Mouse (Mus musculus): ENCODE results near the gene Tenm2.

Tenm2 gene

GRCm38 (mm10) chr11:36140411-36140810, 1095.4 kb downstream of the Tenm2 start:
- Histone ChIP-seq H3K27me3 (ENCODE audit: control insufficient read depth, insufficient read depth, low read length, poor library complexity, severe bottlenecking) (no peaks in the 10 kb centered on the region), H3K36me3 (ENCODE audit: control insufficient read depth, insufficient read depth, low read length, poor library complexity, severe bottlenecking) (no peaks in the 10 kb centered on the region)

GRCm38 (mm10) chr11:36139521-36139920, 1096.2 kb downstream of the Tenm2 start:
- Histone ChIP-seq H3K36me3 (ENCODE audit: control insufficient read depth, insufficient read depth, low read length, poor library complexity, severe bottlenecking) (no peaks in the 10 kb centered on the region), H3K27me3 (ENCODE audit: control insufficient read depth, insufficient read depth, low read length, poor library complexity, severe bottlenecking) (no peaks in the 10 kb centered on the region)
- no peak for DNase-seq (ENCODE audit: low read depth, low spot score)

More at GRCm38 (mm10) chr11:36140411-36140810, 1095.4 kb downstream of the Tenm2 start:
- no peak for DNase-seq (ENCODE audit: low read depth, low spot score)

- DNase-seq (ENCODE audit: low read depth, low spot score) = no peak
- H3K27me3 ChIP-seq (ENCODE audit: control insufficient read depth, insufficient read depth, low read length, poor library complexity, severe bottlenecking) = no peaks in the 10 kb centered on the region
- H3K36me3 ChIP-seq (ENCODE audit: control insufficient read depth, insufficient read depth, low read length, poor library complexity, severe bottlenecking) = no peaks in the 10 kb centered on the region
Measured at GRCm38 (mm10) chr11:36137840-36138239, 1097.9 kb downstream of the Tenm2 start.

GRCm38 (mm10) chr11:36137276-36137675, 1098.5 kb downstream of the Tenm2 start:
- H3K27me3 ChIP-seq (ENCODE audit: control insufficient read depth, insufficient read depth, low read length, poor library complexity, severe bottlenecking) = no peaks in the 10 kb centered on the region
- DNase-seq (ENCODE audit: low read depth, low spot score) = no peak
- H3K36me3 ChIP-seq (ENCODE audit: control insufficient read depth, insufficient read depth, low read length, poor library complexity, severe bottlenecking) = no peaks in the 10 kb centered on the region

DNA sequence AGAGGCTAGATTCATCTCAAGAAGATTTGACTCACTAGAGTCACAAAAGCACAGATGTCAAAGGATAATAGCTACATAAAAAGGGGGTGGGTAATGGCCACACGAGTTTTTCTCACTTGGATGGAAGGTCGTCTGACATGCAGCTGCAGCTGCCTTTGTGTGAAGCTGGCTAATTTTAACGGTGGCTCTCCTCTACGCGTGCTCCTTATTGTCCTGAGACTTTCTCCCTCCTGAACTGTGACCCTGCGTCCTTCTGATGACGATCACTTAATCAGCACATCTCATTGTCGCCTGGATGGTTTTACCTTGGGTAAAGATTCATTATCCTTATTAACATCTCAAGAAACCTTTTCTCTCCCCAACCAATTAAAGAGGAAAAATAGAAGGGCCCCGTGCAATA, 1101.1 kb downstream of the Tenm2 start:
- no peaks in the 10 kb centered on the region for H3K27me3 ChIP-seq (ENCODE audit: control insufficient read depth, insufficient read depth, low read length, poor library complexity, severe bottlenecking)
- no peaks in the 10 kb centered on the region for H3K36me3 ChIP-seq (ENCODE audit: control insufficient read depth, insufficient read depth, low read length, poor library complexity, severe bottlenecking)
- DNase-seq (ENCODE audit: low read depth, low spot score) = no peak

- no peak for DNase-seq (ENCODE audit: low read depth, low spot score)
- H3K27me3 ChIP-seq (ENCODE audit: control insufficient read depth, insufficient read depth, low read length, poor library complexity, severe bottlenecking) = no peaks in the 10 kb centered on the region
- no peaks in the 10 kb centered on the region for H3K36me3 ChIP-seq (ENCODE audit: control insufficient read depth, insufficient read depth, low read length, poor library complexity, severe bottlenecking)
Measured at GRCm38 (mm10) chr11:36123275-36123674, 1112.5 kb downstream of the Tenm2 start.

- Histone ChIP-seq H3K36me3 (ENCODE audit: control insufficient read depth, insufficient read depth, low read length, poor library complexity, severe bottlenecking) (no peaks in the 10 kb centered on the region), H3K27me3 (ENCODE audit: control insufficient read depth, insufficient read depth, low read length, poor library complexity, severe bottlenecking) (no peaks in the 10 kb centered on the region)
- no peak for DNase-seq (ENCODE audit: low read depth, low spot score)
Measured at GRCm38 (mm10) chr11:36121410-36121929, 1114.3 kb downstream of the Tenm2 start.

- Histone ChIP-seq H3K27me3 (ENCODE audit: control insufficient read depth, insufficient read depth, low read length, poor library complexity, severe bottlenecking) (no peaks in the 10 kb centered on the region), H3K36me3 (ENCODE audit: control insufficient read depth, insufficient read depth, low read length, poor library complexity, severe bottlenecking) (no peaks in the 10 kb centered on the region)
- DNase-seq (ENCODE audit: low read depth, low spot score) = no peak
Measured at GRCm38 (mm10) chr11:36120591-36121409, 1115.0 kb downstream of the Tenm2 start.

GRCm38 (mm10) chr11:36113326-36113725, 1122.4 kb downstream of the Tenm2 start:
- Histone ChIP-seq H3K36me3 (ENCODE audit: control insufficient read depth, insufficient read depth, low read length, poor library complexity, severe bottlenecking) (no peaks in the 10 kb centered on the region), H3K27me3 (ENCODE audit: control insufficient read depth, insufficient read depth, low read length, poor library complexity, severe bottlenecking) (no peaks in the 10 kb centered on the region)
- DNase-seq (ENCODE audit: low read depth, low spot score) = no peak

DNA sequence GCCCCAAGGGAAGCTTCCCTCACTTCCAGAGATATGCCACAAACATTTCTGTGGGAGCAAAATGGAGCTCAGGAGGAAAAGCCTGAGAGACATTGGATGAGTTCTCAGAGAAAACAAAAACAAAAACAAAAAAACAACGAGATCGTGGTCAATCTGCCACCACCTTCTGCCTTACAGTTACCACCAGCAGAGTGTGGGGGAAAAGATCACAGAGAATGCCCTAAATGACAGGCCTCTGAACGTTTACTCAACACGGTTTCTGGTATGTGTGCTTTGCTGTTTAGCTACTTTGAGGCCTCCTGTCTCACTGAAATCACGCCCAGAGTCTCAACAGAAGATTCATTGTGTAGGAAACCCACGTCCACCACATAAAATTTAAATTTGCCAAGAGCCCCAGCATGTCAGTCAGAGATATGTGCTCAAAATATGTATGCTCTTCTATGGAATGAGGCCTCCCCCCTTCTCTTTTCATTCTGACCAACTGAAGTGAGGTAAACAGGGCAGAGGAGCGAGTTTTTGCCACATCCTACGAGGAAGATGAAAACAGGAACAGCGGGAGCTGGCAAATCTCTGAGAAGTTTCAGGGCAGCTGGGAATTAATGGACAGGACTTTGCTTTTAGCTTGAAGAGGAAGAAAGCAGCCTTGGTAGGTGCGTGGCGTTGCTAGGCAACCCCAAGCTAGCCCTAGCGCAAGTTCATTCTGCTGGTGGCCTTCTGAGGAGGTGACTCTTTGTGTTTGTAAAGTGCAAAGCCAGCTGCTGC, 1126.6 kb downstream of the Tenm2 start:
- no peak for DNase-seq (ENCODE audit: low read depth, low spot score)
- no peaks in the 10 kb centered on the region for H3K36me3 ChIP-seq (ENCODE audit: control insufficient read depth, insufficient read depth, low read length, poor library complexity, severe bottlenecking)
- H3K27me3 ChIP-seq (ENCODE audit: control insufficient read depth, insufficient read depth, low read length, poor library complexity, severe bottlenecking) = no peaks in the 10 kb centered on the region

DNA sequence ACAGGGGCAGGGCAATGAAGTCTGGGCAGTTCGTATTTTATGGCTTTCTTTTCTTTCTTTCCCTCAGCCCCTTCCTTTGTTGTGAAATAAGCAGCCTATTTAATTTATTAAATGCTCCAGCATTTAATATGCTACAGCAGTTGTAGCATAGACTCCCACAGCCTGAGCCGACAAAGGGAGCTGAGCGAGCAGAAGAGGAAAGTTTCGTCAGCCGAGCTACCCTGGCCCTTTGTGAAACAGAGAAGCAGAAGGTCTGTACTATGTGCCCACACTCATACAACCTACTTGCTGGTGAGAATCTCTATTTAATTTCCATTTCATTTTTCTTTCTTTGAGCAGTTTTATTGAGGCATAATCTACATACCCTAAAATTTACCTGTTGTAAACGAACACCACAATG, 1127.9 kb downstream of the Tenm2 start:
- H3K36me3 ChIP-seq (ENCODE audit: control insufficient read depth, insufficient read depth, low read length, poor library complexity, severe bottlenecking) = no peaks in the 10 kb centered on the region
- H3K27me3 ChIP-seq (ENCODE audit: control insufficient read depth, insufficient read depth, low read length, poor library complexity, severe bottlenecking) = no peaks in the 10 kb centered on the region
- no peak for DNase-seq (ENCODE audit: low read depth, low spot score)

- Histone ChIP-seq H3K36me3 (ENCODE audit: control insufficient read depth, insufficient read depth, low read length, poor library complexity, severe bottlenecking) (no peaks in the 10 kb centered on the region), H3K27me3 (ENCODE audit: control insufficient read depth, insufficient read depth, low read length, poor library complexity, severe bottlenecking) (no peaks in the 10 kb centered on the region)
- DNase-seq (ENCODE audit: low read depth, low spot score) = no peak
Measured at GRCm38 (mm10) chr11:36106639-36107038, 1129.1 kb downstream of the Tenm2 start.

GRCm38 (mm10) chr11:36103556-36103955, 1132.2 kb downstream of the Tenm2 start:
- H3K36me3 ChIP-seq (ENCODE audit: control insufficient read depth, insufficient read depth, low read length, poor library complexity, severe bottlenecking) = no peaks in the 10 kb centered on the region
- no peak for DNase-seq (ENCODE audit: low read depth, low spot score)
- no peaks in the 10 kb centered on the region for H3K27me3 ChIP-seq (ENCODE audit: control insufficient read depth, insufficient read depth, low read length, poor library complexity, severe bottlenecking)

DNA sequence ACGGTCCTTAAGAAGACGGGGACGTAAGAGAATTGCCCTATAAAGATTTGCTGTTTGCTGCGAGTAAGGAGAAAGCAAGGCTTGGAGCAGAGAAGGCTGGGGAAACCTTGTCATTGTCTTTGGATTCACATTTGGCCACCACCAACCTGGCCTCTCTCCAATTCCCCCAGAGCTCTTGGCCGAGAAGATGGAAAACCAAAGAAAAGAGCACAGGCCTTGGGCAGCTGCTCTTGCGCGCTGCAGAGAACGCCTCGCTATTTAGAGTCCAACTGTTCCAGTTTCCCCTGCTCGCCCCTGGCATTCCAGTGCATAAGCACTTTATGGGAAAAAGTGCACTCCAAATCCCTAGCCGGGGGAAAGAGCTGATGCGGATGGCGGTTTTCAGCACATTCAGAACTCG, 1139.5 kb downstream of the Tenm2 start:
- Histone ChIP-seq H3K36me3 (ENCODE audit: control insufficient read depth, insufficient read depth, low read length, poor library complexity, severe bottlenecking) (no peaks in the 10 kb centered on the region), H3K27me3 (ENCODE audit: control insufficient read depth, insufficient read depth, low read length, poor library complexity, severe bottlenecking) (no peaks in the 10 kb centered on the region)
- no peak for DNase-seq (ENCODE audit: low read depth, low spot score)

DNA sequence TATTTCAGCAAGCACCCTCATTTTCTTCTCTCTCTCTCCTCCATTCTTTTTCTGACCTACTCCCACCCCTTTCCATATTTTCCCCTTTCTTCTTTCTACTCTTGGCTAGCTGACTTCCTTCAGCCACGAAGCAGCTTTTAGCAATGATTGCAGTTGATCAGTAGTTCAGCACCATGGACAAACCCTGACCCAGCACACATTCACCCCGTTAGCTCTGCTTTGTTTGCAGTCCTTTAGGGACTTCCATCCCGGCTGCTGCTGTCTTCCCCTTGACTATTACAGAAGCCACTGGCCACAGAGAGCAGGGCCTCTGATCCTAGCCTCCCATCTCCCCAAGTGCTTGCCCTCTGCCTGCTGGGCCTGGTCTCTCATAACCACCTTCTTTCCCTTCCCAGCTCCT, 1145.6 kb downstream of the Tenm2 start:
- no peak for DNase-seq (ENCODE audit: low read depth, low spot score)
- no peaks in the 10 kb centered on the region for H3K36me3 ChIP-seq (ENCODE audit: control insufficient read depth, insufficient read depth, low read length, poor library complexity, severe bottlenecking)
- H3K27me3 ChIP-seq (ENCODE audit: control insufficient read depth, insufficient read depth, low read length, poor library complexity, severe bottlenecking) = no peaks in the 10 kb centered on the region
